Mouse (Mus musculus) liver, adult (tissue): ENCODE results near the gene Gm10670.
"Not testable (repeated sequence)": the region's sequence is repeated elsewhere in the genome, so short reads cannot be mapped to it uniquely, and the experiment has no call there.

Experiments
- GATA4 ChIP-seq: IDR thresholded peaks from 2 replicates; pipeline ENCODE4 v1.6.1; 2014; ENCODE audit warnings: mild to moderate bottlenecking, low read length; ENCODE audit not compliant: insufficient replicate concordance

Gm10670 gene

GRCm38 (mm10) chr7:20474825-20475224 lies at the start of gene Gm10670:
Gene Gm10670 (minus strand): TSS chr7:20474925.
- not testable (repeated sequence) for TF ChIP-seq GATA4

- not testable (repeated sequence) for TF ChIP-seq GATA4
Measured at GRCm38 (mm10) chr7:20510434-20510833, 35.7 kb upstream of the Gm10670 start, which contains the start of gene Vmn1r103. Gene Vmn1r103 (minus strand): TSS chr7:20510534.

DNA sequence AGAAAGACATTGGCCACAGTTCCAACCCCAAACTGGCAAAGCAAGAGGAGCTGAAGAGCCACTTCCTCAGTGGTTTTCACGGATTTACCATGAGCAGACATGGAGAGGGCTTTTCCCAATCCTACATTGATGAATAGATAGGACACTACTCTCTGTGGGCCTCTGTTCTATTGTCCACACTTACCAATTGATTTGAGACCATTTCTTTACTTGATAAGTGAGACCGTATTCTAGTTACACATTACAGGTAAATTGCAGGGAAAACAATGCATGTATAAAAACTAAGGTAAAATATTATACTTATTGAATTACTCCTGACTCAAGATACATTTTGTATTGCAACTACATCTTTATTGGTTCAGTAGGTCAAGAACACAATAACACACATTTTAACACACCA lies 32.2 kb downstream of the Gm10670 start, which contains the start of gene Vmn1r101:
Gene Vmn1r101, minus strand, starts transcription at position 101 of the 400 bp plus-strand sequence.
- TF ChIP-seq GATA4, result not testable (repeated sequence)
